Comparison of ENCODE assay signal across 8 mouse cellular contexts in genomic region chr19:25315458-25315889, GRCm38 (mm10).
DNase-seq lines count a peak whose midpoint lies in the region; ATAC-seq and TF ChIP-seq lines count a peak whose summit lies in the region.

No protein-coding gene starts in this region.

- 52% methylated on average over 14 of the region's 14 CpGs for WGBS in forebrain, embryonic 16.5 days

- no peak overlapping the region for H3K4me2 ChIP-seq in forebrain, embryonic 16.5 days (ENCODE audit: low read length)

- peak; percentile 16 for DNase-seq in layer of hippocampus, adult 11-12 months (ENCODE audit: low spot score)
- no peak for DNase-seq in layer of hippocampus, adult 9-10 months (ENCODE audit: low spot score)
- peak; percentile 7 to 12 for DNase-seq in frontal cortex, postnatal 14 days (ENCODE audit: low spot score in 2 of 2)
- DNase-seq in left cerebral cortex, adult 2 months (ENCODE audit: extremely low spot score in 1 of 2, low spot score in 2 of 2) = peak; percentile 14 to 20
- DNase-seq in right cerebral cortex, postnatal 10 days (ENCODE audit: low spot score in 2 of 2) = peak; percentile 43 to 45
- no peak for DNase-seq in cerebellum, postnatal 25 days

- no peak for ATAC-seq in activated CD4-positive, CD25-positive, alpha-beta regulatory T cell, adult 4 months
- no peak for ATAC-seq in forebrain, embryonic 16.5 days

- no peak overlapping the region for H3K9ac ChIP-seq in forebrain, embryonic 16.5 days (replicated peaks; ENCODE audit: low read depth, low read length)

- intact Hi-C loops in left cerebral cortex, adult 2 months (cut with DNase I) = no loop called here

- no peaks in the 10 kb centered on the region for H3K36me3 ChIP-seq in forebrain, embryonic 16.5 days (ENCODE audit: control insufficient read depth, insufficient read depth)

- H3K4me1 ChIP-seq in forebrain, embryonic 16.5 days (replicated peaks; ENCODE audit: control insufficient read depth, insufficient read depth, low read length) = no peaks in the 10 kb centered on the region

- no peak overlapping the region for H3K4me3 ChIP-seq in left cerebral cortex, adult 2 months
- H3K4me3 ChIP-seq in forebrain, embryonic 16.5 days (replicated peaks; ENCODE audit: low read length) = no peak overlapping the region

- H3K9me3 ChIP-seq in forebrain, embryonic 16.5 days (ENCODE audit: control insufficient read depth, low read length) = no peaks in the 10 kb centered on the region

- no peak overlapping the region for H3K27ac ChIP-seq in left cerebral cortex, adult 2 months
- no peak overlapping the region for H3K27ac ChIP-seq in forebrain, embryonic 16.5 days (ENCODE audit: low read length)

- H3K27me3 ChIP-seq in forebrain, embryonic 16.5 days (replicated peaks; ENCODE audit: control insufficient read depth, insufficient read depth, low read length) = no peaks in the 10 kb centered on the region

- TF ChIP-seq CTCF in left cerebral cortex, adult 2 months (IDR thresholded peaks at IDR 0.05) = no peak

Comparison
In these comparisons a context has a peak if more than half of its experiments do, and no peak if none do; other contexts are left out.
1. DNase-seq: peak in layer of hippocampus, adult 11-12 months (single experiment), frontal cortex, postnatal 14 days (2 of 2), left cerebral cortex, adult 2 months (2 of 2) and right cerebral cortex, postnatal 10 days (2 of 2); none in layer of hippocampus, adult 9-10 months (single experiment) and cerebellum, postnatal 25 days (0 of 2).